Mouse (Mus musculus): ENCODE measurements around the gene Zbtb12. TPM values are rescaled to one million over a fixed set of nuclear protein-coding genes. Genes with fewer than 3 reads are reported as not detected.
"Not testable (repeated sequence)": the region's sequence is repeated elsewhere in the genome, so short reads cannot be mapped to it uniquely, and the experiment has no call there.

The Zbtb12 gene
- polyA plus RNA-seq (2015; fragmentation: Nextera tagmentation; extraction: Ambion mirVana), result 9.2 and 9.6 TPM in 2 replicates

DNA sequence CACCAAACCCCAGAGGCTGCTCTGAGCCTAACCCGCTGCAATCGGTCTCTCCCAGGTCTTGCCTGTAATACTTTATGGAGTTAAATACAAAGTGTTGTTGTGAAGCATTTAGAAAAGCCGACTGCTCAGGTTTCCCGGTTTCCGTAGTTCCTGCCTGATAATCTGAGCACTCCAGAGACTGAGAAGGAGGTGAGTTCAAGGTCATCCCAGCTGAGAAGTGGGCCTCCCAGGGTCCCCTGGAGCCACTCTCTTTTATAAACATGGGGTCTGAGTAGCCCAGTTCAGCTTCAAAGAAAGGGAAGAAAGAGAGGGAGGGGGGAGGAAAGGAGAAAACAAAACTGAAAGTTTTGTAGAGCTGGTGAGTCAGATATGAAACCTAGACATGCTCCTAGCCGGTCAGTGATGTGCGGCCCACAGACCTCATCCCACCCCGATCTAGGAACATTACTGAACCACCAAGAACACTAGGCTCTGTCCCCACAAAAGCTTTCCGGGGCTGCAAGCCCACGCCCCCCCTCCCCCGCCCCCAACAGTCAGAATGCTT, at the start of gene Zbtb12:
Gene Zbtb12 (plus strand): TSS at position 148 of the 544 bp plus-strand sequence.
- no peaks in the 10 kb centered on the region for H3K4me1 ChIP-seq (ENCODE audit: control insufficient read depth, insufficient read depth, low read depth, low read length)
- H3K9me3 ChIP-seq (ENCODE audit: control insufficient read depth, low read length), result no peaks in the 10 kb centered on the region
- no peak within 1 kb of the TSS for H3K27ac ChIP-seq (ENCODE audit: low read depth, low read length)
- 60% methylated on average over 11 of the region's 11 CpGs for WGBS
- H3K4me3 ChIP-seq (ENCODE audit: low read length), result no peak within 1 kb of the TSS
- H3K36me3 ChIP-seq (ENCODE audit: control insufficient read depth, insufficient read depth, low read length), result no peaks in the 10 kb centered on the region
- no peaks in the 10 kb centered on the region for H3K27me3 ChIP-seq (replicated peaks; ENCODE audit: control insufficient read depth, insufficient read depth, low read length)
- ATAC-seq, result no peak
- H3K9ac ChIP-seq (ENCODE audit: low read depth, low read length), result no peak within 1 kb of the TSS
- H3K4me2 ChIP-seq (ENCODE audit: low read length), result no peak within 1 kb of the TSS

DNA sequence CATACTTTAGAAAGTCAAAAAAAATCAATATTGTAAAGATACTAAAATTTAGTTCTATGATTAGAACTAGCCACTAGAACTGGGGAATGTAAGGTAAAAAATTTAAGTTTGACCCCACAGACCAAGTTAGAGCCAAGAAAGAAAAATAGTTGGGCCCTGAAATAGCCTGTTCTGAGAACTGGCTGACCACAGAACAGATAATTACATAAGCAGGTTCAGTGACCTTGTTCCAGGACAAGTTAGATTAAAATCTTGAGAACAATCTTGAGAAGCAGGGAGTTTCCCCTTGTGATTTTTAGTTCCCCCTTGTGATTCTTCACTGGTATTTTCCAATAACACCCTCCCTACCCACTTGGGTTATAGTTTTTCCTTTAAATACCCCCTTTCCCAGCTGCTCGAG, 48.5 kb upstream of the Zbtb12 start:
- H3K4me1 ChIP-seq (ENCODE audit: control insufficient read depth, insufficient read depth, low read depth, low read length); H3K27ac ChIP-seq (ENCODE audit: low read depth, low read length); H3K9ac ChIP-seq (ENCODE audit: low read depth, low read length); H3K27me3 ChIP-seq (replicated peaks; ENCODE audit: control insufficient read depth, insufficient read depth, low read length); H3K9me3 ChIP-seq (ENCODE audit: control insufficient read depth, low read length); H3K4me2 ChIP-seq (ENCODE audit: low read length); ATAC-seq; H3K4me3 ChIP-seq (ENCODE audit: low read length): not testable (repeated sequence)
- 100% methylated on average over 1 of the region's 1 CpGs for WGBS
- peaks cover 23% of the 10 kb centered on the region for H3K36me3 ChIP-seq (ENCODE audit: control insufficient read depth, insufficient read depth, low read length)

DNA sequence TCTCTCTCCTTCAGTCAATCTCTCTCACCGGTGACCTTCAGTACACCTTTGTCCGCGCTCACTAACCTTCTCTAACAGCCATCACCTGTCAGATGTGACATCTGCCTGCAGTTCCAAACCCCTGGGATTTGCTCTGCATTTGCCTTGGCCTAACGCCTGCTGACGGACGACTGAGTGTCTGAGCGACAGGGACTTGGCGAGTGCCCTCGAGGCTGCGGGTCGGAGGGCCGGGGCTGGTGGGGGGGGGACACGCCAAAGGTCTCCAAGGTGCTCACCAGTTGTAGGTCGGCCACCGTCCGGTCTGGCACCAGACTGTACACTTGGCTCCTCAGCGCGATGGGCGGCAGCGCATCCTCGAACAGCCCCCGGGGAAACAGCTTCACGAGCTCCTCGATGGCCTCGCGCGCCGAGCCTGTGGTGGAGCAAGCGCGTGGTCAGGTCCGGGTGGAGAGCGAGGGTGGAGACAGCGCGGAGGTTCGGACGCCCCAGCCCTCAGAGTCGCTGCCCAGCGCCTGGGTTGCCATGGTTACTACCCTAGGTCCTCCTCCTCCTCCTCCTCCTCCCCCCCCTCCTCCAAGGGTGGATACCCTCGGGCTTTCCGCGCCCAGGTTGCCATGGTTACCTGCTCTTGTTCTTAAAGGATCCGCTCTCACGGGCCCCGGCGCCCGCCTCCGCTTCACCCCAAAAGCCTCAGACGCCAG, 43.0 kb upstream of the Zbtb12 start:
- Histone ChIP-seq H3K4me2 (ENCODE audit: low read length) (peak overlapping the region; percentile 99), H3K36me3 (ENCODE audit: control insufficient read depth, insufficient read depth, low read length) (peaks cover 27% of the 10 kb centered on the region), H3K27me3 (replicated peaks; ENCODE audit: control insufficient read depth, insufficient read depth, low read length) (no peaks in the 10 kb centered on the region), H3K4me1 (ENCODE audit: control insufficient read depth, insufficient read depth, low read depth, low read length) (peaks cover 17% of the 10 kb centered on the region), H3K4me3 (ENCODE audit: low read length) (peak overlapping the region; percentile 79), H3K9me3 (ENCODE audit: control insufficient read depth, low read length) (no peaks in the 10 kb centered on the region), H3K27ac (ENCODE audit: low read depth, low read length) (peak overlapping the region; percentile 84), H3K9ac (ENCODE audit: low read depth, low read length) (peak overlapping the region; percentile 76)
- ATAC-seq, result peak; percentile 86
- WGBS, result 2% methylated on average over 42 of the region's 48 CpGs

DNA sequence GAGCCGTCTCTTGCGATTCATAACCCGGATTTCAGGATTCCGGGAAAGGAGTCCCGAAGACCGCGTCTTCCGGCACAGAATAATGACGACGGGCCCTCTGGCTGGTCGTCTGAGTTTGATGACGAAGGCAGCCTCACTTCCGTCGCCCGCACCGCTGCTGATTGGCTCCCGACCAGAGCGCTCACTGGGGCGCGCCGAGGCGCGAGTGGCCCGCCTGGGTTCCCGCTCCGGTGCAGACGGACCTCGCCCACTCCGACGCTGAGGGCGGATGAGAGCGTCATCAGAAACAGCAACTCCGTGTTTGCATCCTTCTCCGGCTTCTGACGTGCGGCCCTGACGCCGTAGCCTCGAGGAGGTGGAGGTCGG, 42.4 kb upstream of the Zbtb12 start, which contains the start of the genes Stk19 and Dxo:
Gene Stk19 (minus strand): TSS at position 90 of the 366 bp plus-strand sequence.
Gene Dxo (plus strand): TSS at position 164 of the 366 bp plus-strand sequence.
- peak within 1 kb of the TSS; percentile 84 for H3K27ac ChIP-seq (ENCODE audit: low read depth, low read length)

DNA sequence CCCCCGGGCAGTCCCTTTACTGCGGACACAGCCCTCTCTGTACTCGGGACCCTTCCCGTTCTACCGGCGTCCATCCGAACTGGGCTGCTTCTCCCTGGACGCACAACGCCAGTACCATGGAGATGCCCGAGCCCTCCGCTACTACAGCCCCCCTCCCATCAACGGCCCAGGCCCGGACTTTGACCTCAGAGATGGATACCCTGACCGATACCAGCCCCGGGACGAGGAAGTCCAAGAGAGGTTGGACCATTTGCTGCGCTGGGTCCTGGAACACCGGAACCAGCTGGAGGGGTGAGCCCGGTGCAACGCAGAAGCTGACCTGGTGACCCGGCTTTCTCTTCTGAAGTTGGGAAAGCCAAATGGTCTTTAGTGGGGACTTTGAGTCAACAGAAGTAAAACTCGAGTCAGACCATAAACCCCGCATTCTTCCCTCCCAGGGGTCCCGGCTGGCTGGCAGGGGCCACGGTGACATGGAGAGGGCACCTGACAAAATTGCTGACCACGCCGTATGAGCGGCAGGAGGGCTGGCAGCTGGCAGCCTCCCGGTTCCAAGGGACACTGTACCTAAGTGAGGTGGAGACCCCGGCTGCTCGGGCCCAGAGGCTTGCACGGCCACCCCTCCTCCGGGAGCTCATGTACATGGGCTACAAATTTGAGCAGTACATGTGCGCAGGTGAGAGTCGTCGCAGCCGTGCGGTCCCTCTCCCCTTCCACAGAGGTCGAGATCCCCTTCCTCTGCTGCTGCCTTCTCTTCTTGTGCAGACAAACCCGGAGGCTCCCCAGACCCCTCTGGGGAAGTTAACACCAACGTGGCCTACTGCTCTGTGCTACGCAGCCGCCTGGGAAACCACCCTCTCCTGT, 41.6 kb upstream of the Zbtb12 start:
- H3K4me2 ChIP-seq (ENCODE audit: low read length), result peak overlapping the region; percentile 98
- H3K4me3 ChIP-seq (ENCODE audit: low read length), result peak overlapping the region; percentile 79
- H3K27me3 ChIP-seq (replicated peaks; ENCODE audit: control insufficient read depth, insufficient read depth, low read length), result no peaks in the 10 kb centered on the region
- H3K9ac ChIP-seq (ENCODE audit: low read depth, low read length), result peak overlapping the region; percentile 78
- 39% methylated on average over 43 of the region's 43 CpGs for WGBS
- H3K36me3 ChIP-seq (ENCODE audit: control insufficient read depth, insufficient read depth, low read length), result peaks cover 35% of the 10 kb centered on the region
- peak; percentile 7; the same call in 1 of the 2 replicates for ATAC-seq
- H3K27ac ChIP-seq (ENCODE audit: low read depth, low read length), result peak overlapping the region; percentile 72
- peaks cover 17% of the 10 kb centered on the region for H3K4me1 ChIP-seq (ENCODE audit: control insufficient read depth, insufficient read depth, low read depth, low read length)
- no peaks in the 10 kb centered on the region for H3K9me3 ChIP-seq (ENCODE audit: control insufficient read depth, low read length)

More for the DNA sequence above, 42.4 kb upstream of the Zbtb12 start, which contains the start of the genes Stk19 and Dxo:
- peaks cover 31% of the 10 kb centered on the region for H3K36me3 ChIP-seq (ENCODE audit: control insufficient read depth, insufficient read depth, low read length)
- peaks cover 17% of the 10 kb centered on the region for H3K4me1 ChIP-seq (ENCODE audit: control insufficient read depth, insufficient read depth, low read depth, low read length)
- peak within 1 kb of the TSS; percentile 79 for H3K4me3 ChIP-seq (ENCODE audit: low read length)
- peak; percentile 93 for ATAC-seq
- H3K9me3 ChIP-seq (ENCODE audit: control insufficient read depth, low read length), result no peaks in the 10 kb centered on the region
- peak within 1 kb of the TSS; percentile 78 for H3K9ac ChIP-seq (ENCODE audit: low read depth, low read length)
- H3K4me2 ChIP-seq (ENCODE audit: low read length), result peak within 1 kb of the TSS; percentile 99
- WGBS, result under 1% methylated on average over 40 of the region's 40 CpGs
- H3K27me3 ChIP-seq (replicated peaks; ENCODE audit: control insufficient read depth, insufficient read depth, low read length), result no peaks in the 10 kb centered on the region

DNA sequence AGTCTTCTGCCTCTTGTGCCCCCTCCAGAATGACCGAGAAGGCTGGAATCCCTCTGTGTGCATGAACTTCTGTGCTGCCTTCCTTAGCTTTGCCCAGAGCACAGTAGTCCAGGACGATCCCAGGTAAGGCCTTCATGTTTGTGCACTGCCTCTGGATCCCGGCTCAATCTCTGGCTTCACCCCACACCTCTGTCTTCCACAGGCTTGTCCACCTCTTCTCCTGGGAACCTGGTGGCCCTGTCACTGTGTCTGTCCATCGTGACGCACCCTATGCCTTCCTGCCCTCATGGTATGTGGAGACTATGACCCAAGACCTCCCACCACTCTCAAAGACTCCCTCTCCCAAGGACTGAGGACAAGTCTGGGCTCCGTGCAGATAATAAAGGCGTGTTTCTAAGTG, 40.5 kb upstream of the Zbtb12 start:
- no peak overlapping the region for H3K4me3 ChIP-seq (ENCODE audit: low read length)
- no peak for ATAC-seq
- H3K36me3 ChIP-seq (ENCODE audit: control insufficient read depth, insufficient read depth, low read length), result peaks cover 39% of the 10 kb centered on the region
- H3K27ac ChIP-seq (ENCODE audit: low read depth, low read length), result no peak overlapping the region
- no peak overlapping the region for H3K9ac ChIP-seq (ENCODE audit: low read depth, low read length)
- H3K4me1 ChIP-seq (ENCODE audit: control insufficient read depth, insufficient read depth, low read depth, low read length), result peaks cover 17% of the 10 kb centered on the region
- WGBS, result 89% methylated on average over 7 of the region's 7 CpGs
- H3K4me2 ChIP-seq (ENCODE audit: low read length), result no peak overlapping the region
- no peaks in the 10 kb centered on the region for H3K9me3 ChIP-seq (ENCODE audit: control insufficient read depth, low read length)
- H3K27me3 ChIP-seq (replicated peaks; ENCODE audit: control insufficient read depth, insufficient read depth, low read length), result no peaks in the 10 kb centered on the region

DNA sequence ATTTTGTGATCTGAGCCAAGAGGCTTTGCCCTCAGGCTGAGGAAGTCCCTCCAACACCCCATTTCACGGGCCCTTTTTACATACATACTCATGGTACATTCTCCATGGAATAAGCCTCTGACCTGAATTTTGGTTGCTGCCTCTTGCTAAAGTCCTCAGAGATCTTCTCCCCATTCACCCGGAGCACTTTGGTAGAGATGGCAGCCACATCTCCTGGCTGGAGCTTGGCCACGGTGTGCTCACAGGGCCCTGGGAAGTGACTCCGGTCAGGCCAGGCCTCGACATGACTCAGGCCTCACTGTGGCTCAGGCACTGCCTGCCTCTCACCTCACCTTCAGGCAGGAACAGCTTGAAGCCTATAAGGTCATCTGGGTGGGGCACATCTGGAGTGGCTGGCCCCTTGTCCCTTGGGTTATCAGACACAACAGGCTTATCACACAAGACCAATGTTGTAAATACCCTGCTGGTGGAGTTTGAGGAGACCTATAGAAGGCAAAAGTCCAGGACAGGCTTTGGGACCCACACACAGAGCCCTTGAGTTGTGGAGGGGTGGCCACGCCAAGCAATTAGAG, 38.5 kb upstream of the Zbtb12 start:
- Histone ChIP-seq H3K9me3 (ENCODE audit: control insufficient read depth, low read length) (no peaks in the 10 kb centered on the region), H3K4me1 (ENCODE audit: control insufficient read depth, insufficient read depth, low read depth, low read length) (peaks cover 13% of the 10 kb centered on the region), H3K27ac (ENCODE audit: low read depth, low read length) (no peak overlapping the region), H3K9ac (ENCODE audit: low read depth, low read length) (no peak overlapping the region), H3K4me2 (ENCODE audit: low read length) (no peak overlapping the region), H3K4me3 (ENCODE audit: low read length) (no peak overlapping the region), H3K36me3 (ENCODE audit: control insufficient read depth, insufficient read depth, low read length) (peaks cover 44% of the 10 kb centered on the region), H3K27me3 (replicated peaks; ENCODE audit: control insufficient read depth, insufficient read depth, low read length) (no peaks in the 10 kb centered on the region)
- no peak for ATAC-seq
- WGBS, result 93% methylated on average over 6 of the region's 6 CpGs

DNA sequence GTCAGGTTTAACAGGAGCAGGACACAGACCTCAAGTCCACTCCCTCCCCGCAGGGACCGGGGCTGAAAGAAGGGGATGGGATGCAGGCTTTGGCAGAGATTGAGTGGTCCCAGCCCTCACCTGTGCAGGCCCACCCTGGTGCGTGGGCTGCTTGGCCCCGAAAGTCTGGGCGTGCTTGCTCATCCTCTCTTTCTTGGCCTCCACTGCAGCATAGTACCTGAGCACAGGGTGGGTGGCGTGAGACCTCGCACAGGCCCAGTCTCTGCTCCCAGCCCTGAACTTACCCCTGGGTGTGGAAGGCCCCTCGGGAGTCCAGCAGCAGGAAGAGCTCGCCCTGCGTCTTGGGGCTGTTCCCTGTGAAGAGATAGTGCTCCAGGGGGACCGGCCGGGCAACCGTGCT, 34.4 kb upstream of the Zbtb12 start:
- H3K27me3 ChIP-seq (replicated peaks; ENCODE audit: control insufficient read depth, insufficient read depth, low read length), result no peaks in the 10 kb centered on the region
- H3K36me3 ChIP-seq (ENCODE audit: control insufficient read depth, insufficient read depth, low read length), result peaks cover 54% of the 10 kb centered on the region
- H3K4me3 ChIP-seq (ENCODE audit: low read length), result no peak overlapping the region
- peaks cover 6% of the 10 kb centered on the region for H3K4me1 ChIP-seq (ENCODE audit: control insufficient read depth, insufficient read depth, low read depth, low read length)
- no peaks in the 10 kb centered on the region for H3K9me3 ChIP-seq (ENCODE audit: control insufficient read depth, low read length)
- no peak overlapping the region for H3K4me2 ChIP-seq (ENCODE audit: low read length)
- 93% methylated on average over 13 of the region's 13 CpGs for WGBS
- H3K27ac ChIP-seq (ENCODE audit: low read depth, low read length), result no peak overlapping the region
- ATAC-seq, result no peak
- no peak overlapping the region for H3K9ac ChIP-seq (ENCODE audit: low read depth, low read length)

Measured in hindbrain, embryonic 16.5 days (tissue).